Mouse (Mus musculus) heart, postnatal 14 days (tissue): ENCODE data around the gene Btbd18. TPM values are rescaled to one million over a fixed set of nuclear protein-coding genes. Genes with fewer than 3 reads are reported as not detected.
"Not testable (repeated sequence)": the region's sequence is repeated elsewhere in the genome, so short reads cannot be mapped to it uniquely, and the experiment has no call there.

Experiments
- DNase-seq, 2 experiments: peaks; one replicate each; pipeline ENCODE4 v3.0.0; 2021 to 2022
- intact Hi-C: fragments of 180-260 bp; cut with DNase I; formaldehyde crosslinking; loops from one replicate; pipeline ENCODE4 v1.15.1; 2025
- total RNA-seq, 2 experiments: library from RNA; stranded (reverse); gene quantifications; 2 replicates each; pipeline ENCODE4 v1.2.3; 2021

Gene Btbd18
- total RNA-seq, 2 experiments from 2014 or later: not detected

GRCm38 (mm10) chr2:84640833-84641232 is 18.0 kb upstream of the Btbd18 start:
- DNase-seq: no peak
- intact Hi-C loops: no loop called here

- intact Hi-C loops: no loop called here
Measured at GRCm38 (mm10) chr2:84646138-84646537, 12.7 kb upstream of the Btbd18 start.

GRCm38 (mm10) chr2:84647051-84647568 is 11.8 kb upstream of the Btbd18 start:
- DNase-seq: no peak
- intact Hi-C loops: no loop called here

More at GRCm38 (mm10) chr2:84646138-84646537, 12.7 kb upstream of the Btbd18 start:
- no peak for DNase-seq

- no peak for DNase-seq
Measured at GRCm38 (mm10) chr2:84648369-84648768, 10.5 kb upstream of the Btbd18 start.

GRCm38 (mm10) chr2:84649674-84650073 is 9.2 kb upstream of the Btbd18 start:
- intact Hi-C loops: loop anchor here (1.0 to 2.0 kb wide), 2 partner anchors 13 to 31 kb away; no protein-coding TSS in a partner anchor
- peak in 1 of 2 experiments; percentile 34 for DNase-seq

More at GRCm38 (mm10) chr2:84648369-84648768, 10.5 kb upstream of the Btbd18 start:
- intact Hi-C loops: loop anchor here (2.0 kb wide), 1 partner anchor 30 kb away; no protein-coding TSS in a partner anchor

GRCm38 (mm10) chr2:84650464-84651195 is 8.2 kb upstream of the Btbd18 start, which contains the start of gene Ctnnd1:
TSS of gene Ctnnd1 (minus strand) at chr2:84650765.
- peak; percentile 81 to 84 for DNase-seq
- intact Hi-C loops: no loop called here

- no peak for DNase-seq
- intact Hi-C loops: no loop called here
Measured at GRCm38 (mm10) chr2:84653354-84653753, 5.5 kb upstream of the Btbd18 start.

GRCm38 (mm10) chr2:84655864-84656263 is 3.0 kb upstream of the Btbd18 start:
- intact Hi-C loops: no loop called here
- DNase-seq: no peak

- peak; percentile 34 to 70 for DNase-seq
- intact Hi-C loops: loop anchor here (5.0 kb wide), 3 partner anchors 103 to 203 kb away; no protein-coding TSS in a partner anchor
Measured at GRCm38 (mm10) chr2:84660253-84660652, 1.4 kb downstream of the Btbd18 start.

GRCm38 (mm10) chr2:84662866-84663265 is 4.0 kb downstream of the Btbd18 start:
- peak; percentile 48 to 64 for DNase-seq
- intact Hi-C loops: loop anchor here (5.0 kb wide), 3 partner anchors 106 to 206 kb away; no protein-coding TSS in a partner anchor

GRCm38 (mm10) chr2:84666081-84666480 is 7.2 kb downstream of the Btbd18 start:
- no peak for DNase-seq
- intact Hi-C loops: no loop called here

- DNase-seq: no peak
- intact Hi-C loops: no loop called here
Measured at GRCm38 (mm10) chr2:84669828-84670568, 11.1 kb downstream of the Btbd18 start.

- intact Hi-C loops: no loop called here
- peak; percentile 75 to 82 for DNase-seq
Measured at GRCm38 (mm10) chr2:84670569-84670933, 11.7 kb downstream of the Btbd18 start, which contains the start of gene Selenoh. TSS of gene Selenoh (minus strand) at chr2:84670770.

- DNase-seq, intact Hi-C loops: not testable (repeated sequence)
Measured at GRCm38 (mm10) chr2:84671535-84671934, 12.7 kb downstream of the Btbd18 start.

- DNase-seq: no peak
- intact Hi-C loops: loop anchor here (5.0 kb wide), 1 partner anchor 35 kb away; no protein-coding TSS in a partner anchor
Measured at GRCm38 (mm10) chr2:84677270-84677967, 18.5 kb downstream of the Btbd18 start.

GRCm38 (mm10) chr2:84677968-84678880 is 19.3 kb downstream of the Btbd18 start, which contains the start of the genes Gm28635 and Med19:
TSS of gene Gm28635 (minus strand) at chr2:84678041.
TSS of gene Med19 (plus strand) at chr2:84678402.
- intact Hi-C loops: loop anchor here (5.0 kb wide), 1 partner anchor 34 kb away; no protein-coding TSS in a partner anchor

GRCm38 (mm10) chr2:84679016-84679415 is 20.1 kb downstream of the Btbd18 start, which contains the start of gene Tmx2:
TSS of gene Tmx2 (minus strand) at chr2:84679140.
- intact Hi-C loops: loop anchor here (5.0 kb wide), 1 partner anchor 33 kb away; no protein-coding TSS in a partner anchor
- DNase-seq: no peak

More at GRCm38 (mm10) chr2:84677968-84678880, 19.3 kb downstream of the Btbd18 start, which contains the start of the genes Gm28635 and Med19:
- DNase-seq: peak; percentile 86 to 93

- DNase-seq: no peak
- intact Hi-C loops: no loop called here
Measured at GRCm38 (mm10) chr2:84682605-84683183, 23.8 kb downstream of the Btbd18 start.
